Mouse (Mus musculus): ENCODE results near the gene Scube2. TPM values are rescaled to one million over a fixed set of nuclear protein-coding genes. Genes with fewer than 3 reads are reported as not detected.

Scube2 gene
- polyA plus RNA-seq, 1 experiment = 1.6 TPM

GRCm38 (mm10) chr7:109889300-109889699, 23.8 kb upstream of the Scube2 start:
- Histone ChIP-seq H3K27me3 (ENCODE audit: control insufficient read depth, insufficient read depth, low read length) (no peaks in the 10 kb centered on the region), H3K36me3 (ENCODE audit: control insufficient read depth, insufficient read depth, low read length) (no peaks in the 10 kb centered on the region), H3K4me3 (ENCODE audit: low read depth, low read length) (no peak overlapping the region), H3K27ac (ENCODE audit: insufficient read depth, low read depth, low read length) (no peak overlapping the region), H3K4me1 (ENCODE audit: control insufficient read depth, insufficient read depth, insufficient read length, low read length) (no peaks in the 10 kb centered on the region)
- 62% methylated on average over 5 of the region's 5 CpGs for WGBS
- TF ChIP-seq POLR2A (IDR thresholded peaks at IDR 0.05; ENCODE audit: low read depth, low read length) (no peak), CTCF (IDR thresholded peaks at IDR 0.05; ENCODE audit: extremely low read depth, insufficient read length, insufficient replicate concordance, low read depth, low read length) (no peak)

DNA sequence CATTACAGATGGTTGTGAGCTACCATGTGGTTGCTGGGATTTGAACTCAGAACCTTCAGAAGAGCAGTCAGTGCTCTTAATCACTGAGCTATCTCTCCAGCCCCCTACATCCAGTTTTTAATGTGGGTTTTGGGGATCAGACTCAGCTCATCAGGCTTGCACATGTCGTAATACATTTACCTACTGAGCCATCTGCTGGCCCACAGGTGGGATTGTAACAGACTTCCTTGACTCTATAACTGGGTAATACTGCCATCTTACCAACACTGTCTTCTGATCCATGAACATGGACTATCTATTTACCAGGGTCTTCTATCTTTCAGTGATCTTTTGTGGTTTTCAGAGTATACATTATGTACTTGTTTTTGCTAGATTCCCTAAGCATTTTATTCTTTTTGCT, 20.8 kb upstream of the Scube2 start:
- Histone ChIP-seq H3K27ac (ENCODE audit: insufficient read depth, low read depth, low read length) (no peak overlapping the region), H3K36me3 (ENCODE audit: control insufficient read depth, insufficient read depth, low read length) (no peaks in the 10 kb centered on the region), H3K27me3 (ENCODE audit: control insufficient read depth, insufficient read depth, low read length) (no peaks in the 10 kb centered on the region), H3K4me1 (ENCODE audit: control insufficient read depth, insufficient read depth, insufficient read length, low read length) (no peaks in the 10 kb centered on the region), H3K4me3 (ENCODE audit: low read depth, low read length) (no peak overlapping the region)
- no peak for TF ChIP-seq CTCF (IDR thresholded peaks at IDR 0.05; ENCODE audit: extremely low read depth, insufficient read length, insufficient replicate concordance, low read depth, low read length)
- TF ChIP-seq POLR2A (IDR thresholded peaks at IDR 0.05; ENCODE audit: low read depth, low read length) = no peak
- 89% methylated on average over 1 of the region's 1 CpGs for WGBS

DNA sequence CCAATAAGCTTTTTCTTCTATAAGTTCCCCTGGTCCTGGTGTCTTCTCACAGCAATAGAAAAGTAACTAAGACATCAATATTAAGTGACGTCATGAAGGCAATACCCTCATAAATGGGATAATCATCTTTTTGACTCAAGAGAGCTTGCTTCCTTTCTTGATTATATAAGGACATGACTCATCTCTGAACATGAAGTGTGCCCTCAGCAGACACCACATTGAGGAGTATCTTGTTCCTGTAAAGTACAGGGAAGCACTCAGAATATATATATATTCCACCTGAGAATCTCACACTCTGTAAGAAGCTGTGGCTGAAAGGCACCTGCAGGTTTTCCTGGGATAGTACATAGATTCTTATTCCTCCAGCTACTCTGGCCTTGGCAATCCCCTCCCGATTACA, 17.1 kb upstream of the Scube2 start:
- Histone ChIP-seq H3K27me3 (ENCODE audit: control insufficient read depth, insufficient read depth, low read length) (no peaks in the 10 kb centered on the region), H3K4me3 (ENCODE audit: low read depth, low read length) (no peak overlapping the region), H3K27ac (ENCODE audit: insufficient read depth, low read depth, low read length) (no peak overlapping the region), H3K36me3 (ENCODE audit: control insufficient read depth, insufficient read depth, low read length) (no peaks in the 10 kb centered on the region), H3K4me1 (ENCODE audit: control insufficient read depth, insufficient read depth, insufficient read length, low read length) (no peaks in the 10 kb centered on the region)
- WGBS = 76% methylated on average over 2 of the region's 2 CpGs
- TF ChIP-seq CTCF (IDR thresholded peaks at IDR 0.05; ENCODE audit: extremely low read depth, insufficient read length, insufficient replicate concordance, low read depth, low read length) (no peak), POLR2A (IDR thresholded peaks at IDR 0.05; ENCODE audit: low read depth, low read length) (no peak)

GRCm38 (mm10) chr7:109881561-109882099, 16.2 kb upstream of the Scube2 start:
- Histone ChIP-seq H3K4me1 (ENCODE audit: control insufficient read depth, insufficient read depth, insufficient read length, low read length) (no peaks in the 10 kb centered on the region), H3K36me3 (ENCODE audit: control insufficient read depth, insufficient read depth, low read length) (no peaks in the 10 kb centered on the region), H3K27me3 (ENCODE audit: control insufficient read depth, insufficient read depth, low read length) (no peaks in the 10 kb centered on the region), H3K4me3 (ENCODE audit: low read depth, low read length) (no peak overlapping the region), H3K27ac (ENCODE audit: insufficient read depth, low read depth, low read length) (no peak overlapping the region)
- TF ChIP-seq CTCF (IDR thresholded peaks at IDR 0.05; ENCODE audit: extremely low read depth, insufficient read length, insufficient replicate concordance, low read depth, low read length) (no peak), POLR2A (IDR thresholded peaks at IDR 0.05; ENCODE audit: low read depth, low read length) (no peak)
- 49% methylated on average over 2 of the region's 2 CpGs for whole genome bisulfite sequencing

GRCm38 (mm10) chr7:109879158-109879557, 13.7 kb upstream of the Scube2 start:
- no peak overlapping the region for H3K27ac ChIP-seq (ENCODE audit: insufficient read depth, low read depth, low read length)
- H3K4me3 ChIP-seq (ENCODE audit: low read depth, low read length) = no peak overlapping the region
- no peaks in the 10 kb centered on the region for H3K4me1 ChIP-seq (ENCODE audit: control insufficient read depth, insufficient read depth, insufficient read length, low read length)
- no peak for TF ChIP-seq POLR2A (IDR thresholded peaks at IDR 0.05; ENCODE audit: low read depth, low read length)
- no peak for TF ChIP-seq CTCF (IDR thresholded peaks at IDR 0.05; ENCODE audit: extremely low read depth, insufficient read length, insufficient replicate concordance, low read depth, low read length)
- WGBS = 52% methylated on average over 12 of the region's 12 CpGs
- no peaks in the 10 kb centered on the region for H3K27me3 ChIP-seq (ENCODE audit: control insufficient read depth, insufficient read depth, low read length)
- no peaks in the 10 kb centered on the region for H3K36me3 ChIP-seq (ENCODE audit: control insufficient read depth, insufficient read depth, low read length)

DNA sequence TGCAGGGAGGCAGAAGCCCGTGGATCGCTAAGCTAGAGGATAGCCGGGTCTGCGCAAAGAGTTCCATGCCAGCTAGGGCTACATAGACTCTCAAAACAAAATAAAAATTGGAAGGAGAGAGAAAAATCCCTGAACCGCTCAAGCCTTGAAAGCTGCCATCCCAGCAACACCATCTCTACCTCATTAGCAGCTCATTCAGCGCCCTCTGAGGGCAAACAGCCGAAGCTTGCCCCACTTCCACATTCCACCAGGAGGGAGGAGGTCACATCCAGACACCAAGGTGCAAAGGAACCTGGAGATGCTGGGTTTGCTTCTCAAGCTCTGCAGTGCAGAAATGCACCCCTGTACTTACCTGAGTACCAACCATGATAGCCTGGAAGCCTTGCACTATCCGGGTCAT, 10.6 kb upstream of the Scube2 start:
- no peak overlapping the region for H3K4me3 ChIP-seq (ENCODE audit: low read depth, low read length)
- no peaks in the 10 kb centered on the region for H3K27me3 ChIP-seq (ENCODE audit: control insufficient read depth, insufficient read depth, low read length)
- no peaks in the 10 kb centered on the region for H3K4me1 ChIP-seq (ENCODE audit: control insufficient read depth, insufficient read depth, insufficient read length, low read length)
- WGBS = 69% methylated on average over 8 of the region's 8 CpGs
- no peak for TF ChIP-seq CTCF (IDR thresholded peaks at IDR 0.05; ENCODE audit: extremely low read depth, insufficient read length, insufficient replicate concordance, low read depth, low read length)
- TF ChIP-seq POLR2A (IDR thresholded peaks at IDR 0.05; ENCODE audit: low read depth, low read length) = no peak
- no peaks in the 10 kb centered on the region for H3K36me3 ChIP-seq (ENCODE audit: control insufficient read depth, insufficient read depth, low read length)
- H3K27ac ChIP-seq (ENCODE audit: insufficient read depth, low read depth, low read length) = no peak overlapping the region

DNA sequence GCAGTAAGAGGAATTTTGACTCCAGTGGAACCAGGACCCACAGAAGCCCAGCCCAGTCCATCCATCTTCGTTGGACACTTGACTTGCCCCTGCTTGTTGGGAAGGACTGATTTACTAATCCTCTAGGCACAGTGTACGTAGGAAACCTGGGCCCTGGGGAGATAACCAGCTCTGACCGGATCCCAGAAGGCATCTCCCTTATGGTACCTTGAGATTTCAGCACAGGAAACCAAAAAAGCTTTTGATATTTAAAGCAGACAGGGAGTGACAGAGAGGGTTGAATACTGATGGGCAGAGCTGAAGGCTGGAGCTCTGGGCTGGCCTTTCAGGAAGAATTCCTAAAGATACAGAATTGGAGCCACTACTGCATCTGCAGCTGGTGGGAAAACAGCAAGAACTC, 10.1 kb upstream of the Scube2 start:
- 56% methylated on average over 3 of the region's 3 CpGs for WGBS
- no peak for TF ChIP-seq CTCF (IDR thresholded peaks at IDR 0.05; ENCODE audit: extremely low read depth, insufficient read length, insufficient replicate concordance, low read depth, low read length)
- no peak for TF ChIP-seq POLR2A (IDR thresholded peaks at IDR 0.05; ENCODE audit: low read depth, low read length)
- no peaks in the 10 kb centered on the region for H3K36me3 ChIP-seq (ENCODE audit: control insufficient read depth, insufficient read depth, low read length)
- H3K4me1 ChIP-seq (ENCODE audit: control insufficient read depth, insufficient read depth, insufficient read length, low read length) = no peaks in the 10 kb centered on the region
- H3K27me3 ChIP-seq (ENCODE audit: control insufficient read depth, insufficient read depth, low read length) = no peaks in the 10 kb centered on the region
- no peak overlapping the region for H3K27ac ChIP-seq (ENCODE audit: insufficient read depth, low read depth, low read length)
- H3K4me3 ChIP-seq (ENCODE audit: low read depth, low read length) = no peak overlapping the region

All from small intestine, adult 2 months (tissue).